In genomic region chr19:38395701-38396632, GRCm38 (mm10) we compare ENCODE assay signal across 8 mouse cellular contexts. TPM values are rescaled to one million over a fixed set of nuclear protein-coding genes. Genes with fewer than 3 reads are reported as not detected.
A peak's percentile ranks its signal among the peaks of the same experiment; 100 is the strongest.
DNase-seq lines count a peak whose midpoint lies in the region; ATAC-seq and TF ChIP-seq lines count a peak whose summit lies in the region.

TSS of gene Slc35g1 (plus strand) at chr19:38395980.

- no peaks in the 10 kb centered on the region for H3K27me3 ChIP-seq in erythroblast, embryonic 14.5 days (ENCODE audit: control insufficient read depth)
- H3K27me3 ChIP-seq in heart, embryonic 13.5 days (replicated peaks) = 0 out of 2 replicates have a peak, but pooled peaks cover 4% of the 10 kb centered on the region
- no peaks in the 10 kb centered on the region for H3K27me3 ChIP-seq in thymus, adult 2 months (ENCODE audit: control insufficient read depth, insufficient read depth, low read length)

- H3K9ac ChIP-seq in ES-E14 (ENCODE audit: insufficient read depth, low read depth, low read length, poor library complexity, severe bottlenecking) = peak within 1 kb of the TSS; percentile 97
- H3K9ac ChIP-seq in heart, embryonic 13.5 days = peak within 1 kb of the TSS; percentile 81

- H3K4me2 ChIP-seq in heart, embryonic 13.5 days = peak within 1 kb of the TSS; percentile 90

- TF ChIP-seq POLR2A in lung, adult 2 months (IDR thresholded peaks at IDR 0.05; ENCODE audit: borderline replicate concordance, extremely low read depth, low read depth, low read length) = no peak
- TF ChIP-seq POLR2A in olfactory bulb, adult 2 months (IDR thresholded peaks at IDR 0.05; ENCODE audit: insufficient read depth, low read depth, low read length) = 0 out of 2 replicates have a peak, but pooled peaks have one; percentile 26
- TF ChIP-seq POLR2A in thymus, adult 2 months (IDR thresholded peaks at IDR 0.05; ENCODE audit: control insufficient read depth, extremely low read depth, insufficient read depth, low read length, poor library complexity) = 0 out of 2 replicates have a peak, but pooled peaks have one; percentile 36

- no peaks in the 10 kb centered on the region for H3K9me3 ChIP-seq in ES-E14 (ENCODE audit: control insufficient read depth, insufficient read depth, low read depth, low read length)
- H3K9me3 ChIP-seq in erythroblast, embryonic 14.5 days (ENCODE audit: control insufficient read depth, low read length) = no peaks in the 10 kb centered on the region
- no peaks in the 10 kb centered on the region for H3K9me3 ChIP-seq in heart, embryonic 13.5 days

- peaks cover 4% of the 10 kb centered on the region; the same call in 1 of the 2 replicates for H3K36me3 ChIP-seq in ES-E14 (ENCODE audit: control insufficient read depth, insufficient read depth, low read length, poor library complexity, severe bottlenecking)
- peaks cover 19% of the 10 kb centered on the region for H3K36me3 ChIP-seq in erythroblast, embryonic 14.5 days (ENCODE audit: control insufficient read depth)
- H3K36me3 ChIP-seq in heart, embryonic 13.5 days = no peaks in the 10 kb centered on the region
- H3K36me3 ChIP-seq in thymus, adult 2 months (ENCODE audit: control insufficient read depth, insufficient read depth, low read length) = no peaks in the 10 kb centered on the region

- peaks cover 7 to 8% of the 10 kb centered on the region in 2 experiments for H3K4me1 ChIP-seq in ES-E14 (ENCODE audit: control insufficient read depth in 2 of 2, insufficient read depth in 2 of 2, low read length in 2 of 2, poor library complexity in 1 of 2)
- H3K4me1 ChIP-seq in brown adipose tissue, adult 24 weeks (ENCODE audit: control insufficient read depth, insufficient read depth, insufficient read length, low read length) = no peaks in the 10 kb centered on the region
- peaks cover 46% of the 10 kb centered on the region for H3K4me1 ChIP-seq in erythroblast, embryonic 14.5 days (ENCODE audit: control insufficient read depth)
- peaks cover 8% of the 10 kb centered on the region; the same call in 1 of the 2 replicates for H3K4me1 ChIP-seq in heart, embryonic 13.5 days
- peaks cover 3% of the 10 kb centered on the region for H3K4me1 ChIP-seq in lung, adult 2 months (ENCODE audit: control insufficient read depth, insufficient read depth, low read length)
- peaks cover 4% of the 10 kb centered on the region; the same call in 1 of the 2 replicates for H3K4me1 ChIP-seq in olfactory bulb, adult 2 months (ENCODE audit: control insufficient read depth, insufficient read depth, low read length)
- H3K4me1 ChIP-seq in thymus, adult 2 months (replicated peaks; ENCODE audit: control insufficient read depth, insufficient read depth, low read length) = peaks cover 14% of the 10 kb centered on the region

- H3K4me3 ChIP-seq in ES-E14 (ENCODE audit: insufficient read depth in 1 of 2, low read depth in 1 of 2, low read length in 2 of 2, poor library complexity in 1 of 2, severe bottlenecking in 1 of 2) = peak within 1 kb of the TSS; percentile 80 to 99
- peak within 1 kb of the TSS; percentile 66 for H3K4me3 ChIP-seq in brown adipose tissue, adult 24 weeks (ENCODE audit: insufficient read depth, low read depth, low read length)
- H3K4me3 ChIP-seq in erythroblast, embryonic 14.5 days (replicated peaks) = peak within 1 kb of the TSS; percentile 91
- H3K4me3 ChIP-seq in heart, embryonic 13.5 days = peak within 1 kb of the TSS; percentile 70
- peak within 1 kb of the TSS; percentile 86 for H3K4me3 ChIP-seq in lung, adult 2 months (replicated peaks; ENCODE audit: extremely low read depth, low read depth, low read length)
- H3K4me3 ChIP-seq in olfactory bulb, adult 2 months (ENCODE audit: insufficient read depth, low read depth, low read length) = peak within 1 kb of the TSS; percentile 97
- peak within 1 kb of the TSS; percentile 66 for H3K4me3 ChIP-seq in thymus, adult 2 months (ENCODE audit: control insufficient read depth, insufficient read depth, low read length)

- ATAC-seq in heart, embryonic 13.5 days (ENCODE audit: extremely low read depth, insufficient number of reproducible peaks, low FRiP score, low TSS enrichment) = no peak; the same call in none of the 2 replicates

- H3K27ac ChIP-seq in ES-E14 (ENCODE audit: insufficient read depth, low read depth, low read length, poor library complexity, severe bottlenecking) = peak within 1 kb of the TSS; percentile 80
- H3K27ac ChIP-seq in brown adipose tissue, adult 24 weeks (replicated peaks; ENCODE audit: low read depth, low read length) = no peak within 1 kb of the TSS
- H3K27ac ChIP-seq in heart, embryonic 13.5 days (replicated peaks) = no peak within 1 kb of the TSS
- no peak within 1 kb of the TSS; the same call in 1 of the 2 replicates for H3K27ac ChIP-seq in olfactory bulb, adult 2 months (ENCODE audit: insufficient read depth, low read depth, low read length)
- H3K27ac ChIP-seq in thymus, adult 2 months (ENCODE audit: control insufficient read depth, insufficient read depth, low read length) = no peak within 1 kb of the TSS

- peak; percentile 54 for DNase-seq in ES-E14 (ENCODE audit: low read depth, low spot score)
- no peak for DNase-seq in large intestine, adult 2 months (ENCODE audit: low read depth, low spot score)
- DNase-seq in lung, adult 2 months = peak; percentile 33
- peak; percentile 57 for DNase-seq in thymus, adult 2 months

- WGBS in heart, embryonic 13.5 days = under 1% methylated on average over 89 of the region's 90 CpGs
- under 1% methylated on average over 79 of the region's 90 CpGs for WGBS in large intestine, adult 2 months
- WGBS in lung, adult 2 months = 1% methylated on average over 88 of the region's 90 CpGs
- 2% methylated on average over 90 of the region's 90 CpGs for WGBS in olfactory bulb, adult 2 months
- WGBS in thymus, adult 2 months = 3% methylated on average over 89 of the region's 90 CpGs

- TF ChIP-seq CTCF in lung, adult 2 months (IDR thresholded peaks at IDR 0.05; ENCODE audit: insufficient read depth, low read length) = no peak
- TF ChIP-seq CTCF in olfactory bulb, adult 2 months (IDR thresholded peaks at IDR 0.05; ENCODE audit: insufficient read depth, low read depth, low read length) = no peak
- no peak for TF ChIP-seq CTCF in thymus, adult 2 months (IDR thresholded peaks at IDR 0.05; ENCODE audit: borderline replicate concordance, control insufficient read depth, extremely low read depth, insufficient read depth, low read length, poor library complexity)

- in situ Hi-C loops in ES-E14 (cut with MboI; ENCODE audit: low sequenced_read_pairs in 2 of 2, unreplicated experiment in 2 of 2) = no loop called here

TF ChIP-seq in ES-E14, 5 proteins besides CTCF, POLR2A, EP300 and RAD21:
- TF ChIP-seq CHD2 (IDR thresholded peaks at IDR 0.05; ENCODE audit: low read depth, low read length) (no peak), HCFC1 (IDR thresholded peaks at IDR 0.05; ENCODE audit: borderline replicate concordance, insufficient read depth, low read length) (0 out of 2 replicates have a peak, but pooled peaks have one; percentile 30)
TF ChIP-seq in ES-E14: peak in this region for 1.

RNA-seq across cellular contexts. Expression of gene Slc35g1, which starts in this region (rescaled TPM):
- 28.4 and 36.3 TPM in 2 replicates for total RNA-seq in ES-E14 (2012; rRNA removed)
- polyA plus RNA-seq in brown adipose tissue, adult 24 weeks (2012; ENCODE audit: insufficient read depth, insufficient read length, missing spikeins) = 5.3 and 5.8 TPM in 2 replicates
- polyA plus RNA-seq in erythroblast, embryonic 14.5 days (2012) = 0.08 and 0.19 TPM in 2 replicates
- 1.9 and 2.0 TPM in 2 replicates for polyA plus RNA-seq in heart, embryonic 13.5 days (2015; fragmentation: Nextera tagmentation; extraction: Ambion mirVana)
- 25.0 and 35.1 TPM in 2 replicates for polyA plus RNA-seq in large intestine, adult 2 months (2012; rRNA removed)
- 1.7 and 2.3 TPM in 2 replicates for polyA plus RNA-seq in lung, adult 2 months (2012; rRNA removed)
- polyA plus RNA-seq in olfactory bulb, adult 2 months (2012; ENCODE audit: insufficient read depth, insufficient read length, low replicate concordance, missing spikeins) = not detected in 2 replicates
- polyA plus RNA-seq in thymus, adult 2 months (2012; rRNA removed) = 5.3 and 8.2 TPM in 2 replicates
